Mouse (Mus musculus): Measurements from ENCODE around the gene Psg25. TPM values are rescaled to one million over a fixed set of nuclear protein-coding genes. Genes with fewer than 3 reads are reported as not detected.

Gene Psg25
- polyA plus RNA-seq, 1 experiment from 2014 or later, result not detected

DNA sequence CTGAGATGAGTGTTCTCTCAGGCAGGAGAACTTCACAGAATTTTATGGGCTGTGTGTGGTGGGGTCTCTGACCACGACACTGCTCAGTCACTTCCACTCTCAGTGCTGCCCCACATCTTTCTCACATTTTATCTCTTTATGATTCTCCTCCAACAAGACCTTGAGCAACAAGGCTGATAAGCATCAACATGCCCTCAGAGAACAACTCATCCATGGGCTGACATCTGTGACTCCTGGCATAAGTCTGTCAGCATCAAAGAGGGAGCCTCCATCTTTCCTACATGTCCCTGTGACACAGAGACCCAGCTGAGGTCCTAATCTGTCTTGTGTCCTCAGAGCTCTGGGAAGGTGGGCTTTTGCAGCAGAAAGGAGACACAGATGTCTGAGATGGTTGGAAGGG, 48.0 kb downstream of the Psg25 start, which contains the start of gene Psg26:
TSS of gene Psg26 (minus strand) at position 101 of the 400 bp plus-strand sequence.
- Histone ChIP-seq H3K9me3 (ENCODE audit: control insufficient read depth, low read length) (no peaks in the 10 kb centered on the region; the same call in 1 of the 2 replicates), H3K27ac (ENCODE audit: low read depth, low read length) (no peak within 1 kb of the TSS), H3K36me3 (ENCODE audit: control insufficient read depth, insufficient read depth, low read length) (no peaks in the 10 kb centered on the region), H3K4me1 (replicated peaks; ENCODE audit: control insufficient read depth, insufficient read depth, low read length) (no peaks in the 10 kb centered on the region), H3K4me2 (ENCODE audit: low read depth, low read length, severe bottlenecking) (no peak within 1 kb of the TSS), H3K4me3 (ENCODE audit: low read depth, low read length) (no peak within 1 kb of the TSS), H3K9ac (ENCODE audit: low read length) (no peak within 1 kb of the TSS), H3K27me3 (ENCODE audit: control insufficient read depth, insufficient read depth, low read length) (no peaks in the 10 kb centered on the region)
- WGBS, result 57% methylated on average over 1 of the region's 1 CpGs
- ATAC-seq (replicated peaks; ENCODE audit: low FRiP score) (no peak), DNase-seq (ENCODE audit: low spot score) (no peak)

Other genes with a start within 250 kb of the Psg25 start
- not detected in 2 replicates for gene Psg18, start 177.3 kb downstream of the Psg25 start, polyA plus RNA-seq (2014; fragmentation: Nextera tagmentation; extraction: Ambion mirVana)
- gene Psg28, start 100.2 kb downstream of the Psg25 start, polyA plus RNA-seq (2014; fragmentation: Nextera tagmentation; extraction: Ambion mirVana), result not detected in 2 replicates
- gene Psg26, start 48.1 kb downstream of the Psg25 start, polyA plus RNA-seq (2014; fragmentation: Nextera tagmentation; extraction: Ambion mirVana), result not detected in 2 replicates
- not detected in 2 replicates for gene Psg27, start 35.0 kb upstream of the Psg25 start, polyA plus RNA-seq (2014; fragmentation: Nextera tagmentation; extraction: Ambion mirVana)
- gene Psg23, start 84.2 kb upstream of the Psg25 start, polyA plus RNA-seq (2014; fragmentation: Nextera tagmentation; extraction: Ambion mirVana), result not detected in 2 replicates
- not detected in 2 replicates for gene Psg21, start 124.5 kb upstream of the Psg25 start, polyA plus RNA-seq (2014; fragmentation: Nextera tagmentation; extraction: Ambion mirVana)
- gene Psg20, start 153.9 kb upstream of the Psg25 start, polyA plus RNA-seq (2014; fragmentation: Nextera tagmentation; extraction: Ambion mirVana), result not detected in 2 replicates
- gene Psg22, start 185.8 kb upstream of the Psg25 start, polyA plus RNA-seq (2014; fragmentation: Nextera tagmentation; extraction: Ambion mirVana), result not detected in 2 replicates